Mouse (Mus musculus) cerebellum, postnatal 25 days (tissue): ENCODE results near the gene Ddo.
A peak's percentile ranks its signal among the peaks of the same experiment; 100 is the strongest.

Experiments
- DNase-seq, 2 experiments: peaks; one replicate each; pipeline ENCODE4 v3.0.0; 2021; ENCODE audit warnings: mixed read lengths in 2 of 2

Gene Ddo

GRCm38 (mm10) chr10:40666943-40667342 lies 37.1 kb downstream of the Ddo start:
- no peak for DNase-seq

GRCm38 (mm10) chr10:40668640-40669039 lies 38.8 kb downstream of the Ddo start:
- DNase-seq = no peak

DNA sequence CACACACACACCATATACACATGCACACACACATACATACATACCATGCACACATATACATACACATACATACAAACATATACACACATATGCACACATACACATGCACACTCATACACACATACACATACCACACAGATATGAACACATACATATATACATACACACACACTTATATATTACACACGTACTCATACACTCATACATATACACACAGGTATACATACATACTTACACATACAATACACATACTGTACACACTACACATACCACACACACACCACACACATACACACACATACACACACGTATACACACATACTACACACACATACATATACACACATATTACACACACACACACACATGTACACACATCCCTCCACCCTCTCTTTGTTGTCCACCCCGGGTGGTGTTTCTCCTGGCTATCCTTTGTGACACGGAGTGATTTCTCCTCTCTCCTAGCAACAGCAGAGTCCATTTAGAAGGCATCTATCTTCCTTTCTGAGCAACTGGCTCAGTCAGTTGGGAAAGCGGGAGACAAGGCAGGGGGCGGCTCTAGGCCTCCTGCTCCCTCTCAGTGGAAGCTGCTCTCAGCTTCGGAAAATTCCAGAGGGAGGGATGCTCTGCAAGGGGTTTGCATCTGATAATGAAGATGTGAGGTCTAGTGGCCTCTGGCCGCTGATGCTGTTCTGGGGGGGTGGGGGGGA lies 42.9 kb downstream of the Ddo start:
- no peak for DNase-seq

DNA sequence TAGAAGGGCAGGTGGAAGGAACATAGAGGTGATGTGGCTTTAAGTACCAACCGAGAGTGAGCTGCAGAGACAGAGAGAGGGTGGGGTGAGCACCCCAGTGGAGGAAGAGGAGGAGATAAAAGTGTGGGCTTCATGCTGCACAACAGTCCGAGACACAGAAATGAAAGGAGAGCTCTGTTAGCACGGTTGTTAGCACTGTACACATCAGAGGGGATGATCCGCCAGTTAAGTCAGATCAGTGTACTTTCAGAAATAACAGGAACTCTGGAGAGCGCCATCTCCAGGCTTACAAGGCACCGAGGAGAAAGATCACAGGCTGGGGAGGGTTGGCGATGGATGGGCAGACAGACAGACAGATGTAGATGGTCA lies 43.5 kb downstream of the Ddo start:
- DNase-seq = no peak

DNA sequence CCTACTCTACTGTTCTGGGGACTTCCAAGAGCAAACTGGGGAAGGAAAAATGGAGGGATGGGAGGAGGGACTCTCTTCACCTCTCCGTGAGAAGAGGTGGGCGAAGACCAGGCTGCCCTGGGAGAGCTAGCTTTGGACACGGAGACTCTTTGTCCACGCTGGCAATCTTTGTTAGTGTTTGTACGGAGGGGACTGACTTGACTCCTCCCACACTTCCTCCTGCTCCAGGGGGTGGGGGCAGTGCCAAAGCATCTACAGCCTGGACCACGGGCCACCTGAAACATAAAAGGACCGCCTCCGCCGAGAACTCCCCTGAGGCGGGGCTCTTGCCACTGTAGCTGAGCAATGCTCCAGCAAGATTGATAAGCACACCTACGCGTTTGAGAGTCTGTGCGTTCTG lies 44.3 kb downstream of the Ddo start:
- DNase-seq = peak in 1 of 2 experiments; percentile 28

- DNase-seq = no peak
These were observed 46.1 kb downstream of the Ddo start for GRCm38 (mm10) chr10:40675921-40676320.

GRCm38 (mm10) chr10:40678477-40678876 lies 48.7 kb downstream of the Ddo start:
- DNase-seq = no peak

DNA sequence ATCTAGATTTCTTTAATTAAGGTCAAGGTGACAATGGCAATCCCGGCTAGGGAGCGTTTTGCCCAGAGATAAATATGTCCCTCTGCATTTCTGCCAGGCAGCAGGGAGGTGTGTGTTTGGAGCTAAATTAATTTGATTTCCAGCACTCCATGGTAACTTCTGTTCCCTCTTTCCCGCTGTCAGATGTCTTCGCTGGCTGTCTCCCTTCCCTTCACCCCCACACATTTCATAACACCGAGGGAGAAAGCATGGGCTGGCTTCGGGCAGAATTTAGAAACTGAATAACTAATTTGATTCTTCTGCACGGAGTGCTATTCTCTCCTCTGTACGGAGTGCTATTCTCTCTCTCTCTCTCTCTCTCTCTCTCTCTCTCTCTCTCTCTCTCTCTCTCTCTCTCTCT lies 52.7 kb downstream of the Ddo start:
- DNase-seq = peak; percentile 26 to 27

DNA sequence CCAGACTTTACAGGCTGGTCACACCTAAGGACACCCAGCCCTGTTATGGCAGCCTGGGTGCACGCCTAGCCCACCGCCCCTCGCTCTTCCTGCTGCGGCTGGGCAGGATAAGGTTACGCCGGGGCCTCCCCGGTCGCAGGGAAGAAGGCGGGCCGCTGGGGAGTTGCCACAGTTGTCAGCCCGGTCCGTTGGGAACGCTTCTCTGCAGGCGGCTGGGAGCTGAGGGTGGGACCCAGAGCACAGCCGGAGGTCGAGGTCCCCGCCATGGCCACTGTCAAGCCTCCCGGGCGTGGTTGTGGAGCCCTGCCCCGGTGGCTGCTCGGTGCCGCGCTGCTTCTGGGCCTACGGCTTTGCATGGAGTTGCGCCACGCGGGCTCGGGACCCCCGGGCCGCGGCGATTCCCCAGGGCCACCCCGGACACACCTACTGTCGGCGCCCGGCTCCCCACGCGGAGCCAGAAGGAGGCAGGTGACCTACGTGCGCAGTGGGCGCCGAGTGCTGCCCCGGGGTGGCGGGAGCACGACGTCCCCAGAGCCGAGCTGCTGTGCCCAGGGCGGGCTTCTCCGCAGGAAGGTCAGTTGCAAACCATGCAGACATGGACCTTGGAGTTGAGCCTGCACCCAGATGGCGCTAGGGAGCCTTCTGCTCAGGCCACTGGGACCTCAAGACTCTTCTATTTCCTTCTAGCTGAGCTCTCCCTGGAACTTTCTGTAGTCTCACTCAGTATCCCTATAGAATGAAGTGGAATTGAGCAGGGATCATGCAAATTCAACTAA lies 53.5 kb downstream of the Ddo start, which contains the start of gene Mettl24:
TSS of gene Mettl24 (plus strand) at position 191 of the 776 bp plus-strand sequence.
- peak; percentile 81 to 88 for DNase-seq

DNA sequence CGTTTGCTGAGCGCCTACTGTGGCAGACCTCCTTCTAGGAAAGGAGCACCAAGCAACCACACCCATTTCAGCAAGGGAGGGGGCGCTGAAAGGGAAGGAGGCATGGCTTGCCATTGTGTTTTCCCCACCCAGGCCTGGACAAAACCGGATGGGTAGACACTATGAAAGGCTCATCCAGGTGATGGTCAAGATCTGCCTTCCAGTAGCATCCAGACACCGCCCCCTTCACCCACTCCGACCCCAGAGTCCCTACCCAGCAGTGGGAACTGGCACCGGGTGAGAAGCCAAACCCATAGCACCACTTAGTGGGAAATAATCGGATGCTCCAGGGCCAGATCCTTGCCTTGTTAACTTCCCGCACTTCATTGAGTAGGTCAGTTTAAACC lies 54.0 kb downstream of the Ddo start:
- DNase-seq = peak in 1 of 2 experiments; percentile 11

GRCm38 (mm10) chr10:40684326-40684725 lies 54.5 kb downstream of the Ddo start:
- no peak for DNase-seq

GRCm38 (mm10) chr10:40685641-40686040 lies 55.8 kb downstream of the Ddo start:
- no peak for DNase-seq

DNA sequence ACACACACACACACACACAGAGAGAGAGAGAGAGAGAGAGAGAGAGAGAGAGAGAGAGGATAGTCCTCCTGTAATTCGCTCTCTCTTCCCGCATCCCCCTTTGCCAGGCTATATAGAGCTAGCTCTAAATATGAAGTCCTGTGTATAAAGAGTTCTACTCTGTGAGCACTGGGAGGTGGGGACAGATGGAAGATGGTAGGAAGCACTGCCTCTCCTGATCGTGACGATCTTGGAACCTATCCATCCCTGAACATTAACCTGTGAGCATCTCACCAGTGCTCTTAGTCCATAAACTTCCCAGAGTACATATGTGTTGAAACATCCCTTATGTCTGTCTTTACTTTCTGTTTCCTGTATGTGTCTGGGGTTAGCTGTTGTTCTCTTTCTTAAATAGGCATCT lies 57.2 kb downstream of the Ddo start:
- no peak for DNase-seq

- no peak for DNase-seq
These were observed 57.6 kb downstream of the Ddo start for GRCm38 (mm10) chr10:40687407-40687806.

- DNase-seq = no peak
These were observed 58.5 kb downstream of the Ddo start for GRCm38 (mm10) chr10:40688266-40688665.

GRCm38 (mm10) chr10:40688873-40689272 lies 59.1 kb downstream of the Ddo start:
- no peak for DNase-seq

DNA sequence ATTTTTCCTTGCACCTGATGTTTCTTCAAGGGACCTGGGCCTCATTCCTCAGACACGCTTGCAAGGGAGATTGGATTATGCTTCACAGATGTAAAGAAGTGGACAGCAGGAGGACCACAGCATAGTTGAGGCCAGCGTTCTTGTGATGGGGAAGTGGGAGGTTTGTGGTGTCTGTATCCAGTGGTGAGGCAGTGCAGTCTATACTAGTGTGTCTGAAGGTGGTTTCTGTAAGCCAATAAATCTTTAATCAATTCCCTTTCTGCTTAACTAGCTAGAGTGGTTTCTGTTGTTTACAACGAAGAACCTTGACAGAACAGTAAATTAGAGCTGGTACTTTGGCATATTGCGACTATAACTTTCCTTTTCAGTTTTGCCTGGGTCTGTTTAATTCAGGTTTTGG lies 68.8 kb downstream of the Ddo start:
- no peak for DNase-seq

DNA sequence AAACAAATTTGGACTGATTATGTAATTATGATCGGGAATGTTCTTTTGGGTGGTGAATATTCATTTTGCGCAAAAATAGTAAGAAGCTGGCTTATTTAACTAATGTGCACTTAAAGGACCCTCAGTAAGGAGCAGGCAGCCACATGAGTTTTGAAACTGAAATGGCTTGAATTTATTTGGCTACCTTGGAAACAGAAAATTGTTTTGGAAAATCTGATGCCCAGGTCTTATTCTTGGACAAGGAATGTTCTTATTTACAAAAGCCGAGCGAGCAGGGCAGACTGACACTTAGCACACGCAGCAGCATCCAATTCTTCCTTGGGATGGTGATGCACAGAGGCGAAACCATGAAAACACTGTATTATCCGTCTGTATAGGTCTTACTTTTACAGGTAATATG lies 81.3 kb downstream of the Ddo start:
- DNase-seq = no peak

- DNase-seq = no peak
These were observed 83.3 kb downstream of the Ddo start for GRCm38 (mm10) chr10:40713018-40713608.

DNA sequence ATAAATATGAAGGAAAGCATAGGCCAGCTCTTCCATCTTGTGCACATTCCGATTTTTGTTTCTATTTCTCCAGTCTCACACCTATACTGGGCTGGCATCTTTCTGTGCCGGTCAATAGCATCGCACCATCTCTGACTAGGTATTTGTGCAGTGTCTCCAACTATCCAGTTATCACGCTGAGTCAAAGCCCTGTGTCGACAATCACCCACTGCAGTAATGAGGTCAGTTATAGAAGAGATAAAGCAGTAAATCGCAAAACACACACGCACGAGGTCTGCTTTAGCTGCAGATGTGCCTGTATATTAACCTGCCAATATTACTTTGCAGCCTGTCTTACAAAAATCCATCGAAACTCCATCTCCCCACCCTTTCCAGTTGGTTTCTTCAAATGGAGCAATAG lies 84.0 kb downstream of the Ddo start:
- DNase-seq = no peak

- no peak for DNase-seq
These were observed 85.3 kb downstream of the Ddo start for GRCm38 (mm10) chr10:40715151-40715550.

DNA sequence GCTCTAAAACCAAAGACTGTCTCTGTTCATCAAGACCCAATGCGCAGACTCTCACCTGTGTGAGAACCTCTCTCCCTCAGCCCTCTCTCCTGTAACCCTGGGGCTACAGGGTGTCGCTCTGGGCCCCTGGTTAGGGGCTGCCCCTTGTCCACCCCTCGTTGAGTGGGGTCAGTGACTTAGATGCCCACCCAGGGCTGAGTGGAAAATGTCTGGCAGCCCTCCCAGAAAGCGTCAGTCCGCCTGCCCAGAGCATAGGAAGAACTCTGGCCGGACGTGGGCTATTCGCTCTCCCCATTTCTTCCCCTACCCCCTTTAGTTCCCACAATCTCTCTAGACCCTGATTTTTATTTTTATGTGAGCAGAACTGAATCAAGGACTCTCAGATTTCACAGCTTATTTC lies 86.5 kb downstream of the Ddo start:
- no peak for DNase-seq

- DNase-seq = no peak
These were observed 86.9 kb downstream of the Ddo start for GRCm38 (mm10) chr10:40716713-40717112.

DNA sequence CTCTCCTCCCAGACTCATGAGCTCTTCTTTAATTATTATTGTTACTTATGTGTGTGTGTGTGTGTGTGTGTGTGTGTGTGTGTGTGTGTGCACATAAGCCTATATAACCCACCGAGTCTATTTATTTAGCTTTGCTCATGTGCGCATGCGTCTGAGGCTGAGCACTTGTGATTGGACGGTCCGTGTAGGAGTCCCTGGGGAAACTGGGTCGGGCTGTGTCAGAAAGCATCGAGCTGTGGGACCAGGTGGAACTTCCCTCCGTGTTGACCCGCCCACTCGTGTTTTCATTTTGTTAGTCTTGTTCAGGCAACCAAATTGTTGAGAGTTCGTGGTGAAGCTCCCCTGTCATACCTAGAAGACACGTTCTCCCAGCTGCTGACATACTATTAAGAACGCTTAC lies 88.6 kb downstream of the Ddo start:
- no peak for DNase-seq
